Mouse (Mus musculus): ENCODE results near the gene Lamtor2.

The Lamtor2 gene

DNA sequence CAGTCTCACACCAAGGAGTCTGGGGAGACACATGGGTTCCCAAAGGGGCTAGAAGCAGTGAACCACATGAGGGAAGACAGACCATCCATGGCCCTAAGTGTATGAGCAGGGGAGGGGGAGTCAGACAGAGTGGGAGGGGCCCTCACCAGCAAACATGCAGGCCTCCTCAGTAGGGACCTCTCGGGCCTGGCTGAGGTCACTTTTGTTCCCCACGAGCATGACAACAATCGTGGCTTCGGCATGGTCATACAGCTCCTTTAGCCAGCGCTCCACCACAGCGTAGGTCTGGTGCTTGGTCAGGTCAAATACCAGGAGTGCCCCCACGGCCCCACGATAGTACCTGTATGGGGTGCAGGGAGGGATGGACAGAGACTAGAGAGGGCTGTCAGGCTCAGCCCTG is 9.7 kb downstream of the Lamtor2 start:
- DNase-seq (ENCODE audit: extremely low read depth, low read depth, low spot score), result no peak

DNA sequence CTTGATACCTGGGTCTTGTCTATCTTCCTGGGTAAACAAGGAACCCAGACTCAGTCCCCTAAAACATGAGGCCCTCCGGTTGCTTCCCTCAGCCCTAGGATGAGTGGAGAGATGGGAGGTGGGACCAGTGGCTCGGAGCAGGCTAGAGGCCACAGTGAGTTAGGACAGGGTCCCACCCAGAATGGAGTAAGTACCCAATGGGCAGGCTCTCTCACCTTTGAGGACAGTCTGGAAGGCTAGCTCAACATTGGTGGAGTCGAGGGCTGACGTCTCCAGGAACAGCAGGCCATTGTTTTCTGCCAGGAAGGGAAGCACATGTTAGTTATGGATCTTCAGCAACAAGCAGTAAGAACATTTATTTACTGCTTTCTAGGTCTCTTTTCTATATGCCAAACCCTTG is 10.4 kb downstream of the Lamtor2 start:
- DNase-seq (ENCODE audit: extremely low read depth, low read depth, low spot score), result no peak

GRCm38 (mm10) chr3:88541622-88542401 is 11.1 kb downstream of the Lamtor2 start:
- DNase-seq (ENCODE audit: extremely low read depth, low read depth, low spot score), result no peak

- no peak for DNase-seq (ENCODE audit: extremely low read depth, low read depth, low spot score)
These were observed 12.8 kb downstream of the Lamtor2 start for GRCm38 (mm10) chr3:88540085-88540484.

- DNase-seq (ENCODE audit: extremely low read depth, low read depth, low spot score), result no peak
These were observed 13.5 kb downstream of the Lamtor2 start for GRCm38 (mm10) chr3:88539397-88539796.

DNA sequence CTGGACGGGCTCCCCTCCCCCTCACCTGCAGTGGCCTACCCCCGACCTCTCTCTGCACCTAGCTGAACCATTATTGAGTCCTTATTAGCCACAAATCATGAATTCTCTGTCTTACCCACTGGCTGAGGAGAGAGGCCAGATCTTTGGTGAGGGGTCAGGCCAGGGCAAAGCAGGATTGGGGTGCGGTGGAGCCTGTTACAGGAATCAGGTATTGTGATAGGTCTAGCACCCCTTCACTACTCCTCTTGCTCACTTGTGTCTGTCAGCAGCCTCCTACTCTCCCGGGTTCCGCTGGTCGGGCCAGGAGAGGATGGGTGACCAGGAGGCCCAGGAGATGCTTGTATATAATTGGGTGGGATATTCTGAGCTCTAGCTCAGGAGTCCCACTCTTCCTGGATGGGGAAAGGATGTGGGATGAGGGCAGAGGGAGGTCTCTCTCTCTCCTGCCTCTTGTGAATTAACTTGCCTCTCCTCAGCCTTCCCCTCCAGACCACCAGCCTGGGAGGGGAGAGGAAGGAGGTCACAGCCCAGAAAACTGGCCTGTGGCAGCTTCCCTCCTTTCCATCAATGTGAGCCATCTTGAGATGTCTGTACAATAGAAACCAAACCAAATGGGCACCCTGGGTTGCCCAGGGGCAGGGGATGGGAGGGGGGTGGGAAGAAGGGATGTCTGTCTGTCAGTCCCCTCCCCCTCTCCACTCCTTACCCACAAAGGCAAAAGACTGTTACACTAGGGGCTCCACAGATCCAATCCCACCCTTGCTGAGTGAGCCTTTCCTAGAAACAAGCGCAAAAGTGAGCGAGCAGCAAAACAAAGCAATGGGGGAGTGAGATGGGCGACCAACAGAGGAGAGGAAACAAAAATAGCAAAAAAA is 14.4 kb downstream of the Lamtor2 start:
- DNase-seq (ENCODE audit: extremely low read depth, low read depth, low spot score), result no peak

- no peak for DNase-seq (ENCODE audit: extremely low read depth, low read depth, low spot score)
These were observed 15.7 kb downstream of the Lamtor2 start for GRCm38 (mm10) chr3:88537146-88537545.

DNA sequence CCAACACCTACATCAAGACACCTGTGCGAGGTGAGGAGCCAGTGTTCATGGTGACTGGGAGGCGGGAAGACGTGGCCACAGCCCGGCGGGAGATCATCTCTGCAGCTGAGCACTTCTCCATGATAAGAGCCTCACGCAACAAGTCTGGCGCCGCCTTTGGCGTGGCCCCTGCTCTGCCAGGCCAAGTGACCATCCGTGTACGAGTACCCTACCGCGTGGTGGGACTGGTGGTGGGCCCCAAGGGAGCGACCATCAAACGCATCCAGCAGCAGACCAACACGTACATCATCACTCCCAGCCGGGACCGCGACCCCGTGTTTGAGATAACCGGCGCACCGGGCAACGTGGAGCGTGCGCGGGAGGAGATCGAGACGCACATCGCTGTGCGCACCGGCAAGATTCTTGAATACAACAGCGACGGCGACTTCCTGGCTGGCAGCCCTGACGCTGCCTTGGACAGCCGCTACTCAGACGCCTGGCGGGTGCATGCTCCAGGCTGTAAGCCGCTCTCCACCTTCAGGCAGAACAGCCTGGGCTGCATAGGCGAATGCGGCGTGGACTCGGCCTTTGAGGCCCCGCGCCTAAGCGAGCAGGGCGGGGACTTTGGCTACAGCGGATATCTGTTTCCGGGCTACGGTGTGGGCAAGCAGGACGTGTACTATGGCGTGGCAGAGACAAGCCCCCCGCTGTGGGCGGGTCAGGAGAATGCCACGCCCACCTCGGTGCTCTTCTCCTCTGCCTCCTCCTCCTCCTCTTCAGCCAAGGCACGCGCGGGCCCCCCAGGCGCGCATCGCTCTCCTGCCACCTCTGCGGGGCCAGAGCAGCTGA is 16.6 kb downstream of the Lamtor2 start:
- DNase-seq (ENCODE audit: extremely low read depth, low read depth, low spot score), result no peak

DNA sequence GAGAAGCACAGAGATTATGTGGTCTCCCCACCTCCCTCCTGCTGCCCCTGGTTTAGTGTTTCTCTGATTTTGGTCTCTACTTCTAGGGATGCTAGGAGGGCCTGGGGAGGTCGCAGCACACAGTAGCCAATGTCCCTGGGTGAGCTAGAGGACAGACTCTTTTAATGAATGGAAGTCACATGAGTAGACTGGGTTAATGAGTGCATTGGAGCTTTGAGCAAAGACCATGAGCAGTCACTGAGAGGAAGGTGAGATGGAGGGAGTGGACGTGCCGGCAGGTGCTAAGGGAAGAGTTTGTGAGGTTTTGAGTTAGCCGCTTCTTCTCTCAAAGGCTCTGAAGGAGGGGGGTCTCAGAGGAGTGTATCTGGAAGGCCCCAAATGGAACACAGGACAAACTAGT is 17.3 kb downstream of the Lamtor2 start:
- no peak for DNase-seq (ENCODE audit: extremely low read depth, low read depth, low spot score)

DNA sequence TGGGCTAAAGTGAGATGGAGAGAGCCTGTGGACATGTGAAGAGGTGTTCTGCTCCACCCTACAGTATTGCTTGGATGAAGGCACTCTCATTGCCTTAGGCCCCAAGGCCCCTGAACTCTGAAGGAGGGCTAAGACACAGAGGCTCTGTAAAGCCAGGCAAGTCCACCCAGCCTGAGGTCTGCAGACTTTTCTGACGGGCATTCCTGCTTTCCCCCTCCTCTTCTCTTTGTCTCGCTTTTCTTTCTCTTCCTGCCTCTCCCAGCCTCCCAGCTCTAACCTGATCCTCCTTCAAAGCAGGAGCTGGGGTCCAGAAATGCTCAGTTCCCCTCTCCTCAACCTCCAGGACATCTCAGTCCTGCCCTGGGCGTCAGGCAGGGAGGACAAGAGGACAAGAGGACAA is 17.9 kb downstream of the Lamtor2 start:
- DNase-seq (ENCODE audit: extremely low read depth, low read depth, low spot score), result no peak

DNA sequence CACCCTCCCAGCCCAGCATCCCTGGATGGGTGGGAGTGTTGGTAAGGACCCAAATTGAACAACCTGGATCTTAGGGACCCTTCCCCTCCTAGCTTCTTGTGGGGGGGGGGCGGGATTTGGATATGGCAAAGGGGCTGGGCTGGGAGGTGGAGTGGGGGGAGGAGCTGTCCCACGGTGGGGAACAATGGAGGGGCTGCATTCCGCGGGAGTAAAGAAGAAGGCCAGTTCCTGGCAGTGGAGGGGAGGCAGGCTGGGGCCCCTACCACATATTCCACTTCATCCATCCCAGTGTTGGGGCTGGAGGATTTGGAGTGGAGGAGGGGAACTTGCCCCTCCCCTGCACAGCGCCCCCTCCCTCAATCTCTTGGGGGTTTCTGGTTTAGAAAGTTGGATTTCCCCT is 19.2 kb downstream of the Lamtor2 start:
- DNase-seq (ENCODE audit: extremely low read depth, low read depth, low spot score), result no peak

- DNase-seq (ENCODE audit: extremely low read depth, low read depth, low spot score), result no peak
These were observed 20.0 kb downstream of the Lamtor2 start for GRCm38 (mm10) chr3:88532689-88533511.

DNA sequence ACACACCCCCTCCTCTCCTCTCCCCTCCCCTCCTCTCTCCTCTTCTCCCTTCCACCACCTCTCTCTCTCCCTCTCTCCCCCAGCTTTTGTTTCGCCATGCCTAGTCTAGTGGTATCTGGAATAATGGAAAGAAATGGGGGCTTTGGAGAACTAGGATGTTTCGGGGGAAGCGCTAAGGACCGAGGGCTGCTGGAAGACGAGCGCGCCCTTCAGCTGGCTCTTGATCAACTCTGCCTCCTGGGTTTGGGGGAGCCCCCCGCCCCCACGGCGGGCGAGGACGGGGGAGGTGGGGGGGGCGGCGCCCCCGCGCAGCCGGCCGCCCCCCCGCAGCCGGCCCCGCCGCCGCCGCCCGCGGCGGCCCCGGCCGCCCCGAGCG is 20.6 kb downstream of the Lamtor2 start, which contains the start of gene Mex3a:
TSS of gene Mex3a (plus strand) at position 97 of the 376 bp plus-strand sequence.
- DNase-seq (ENCODE audit: extremely low read depth, low read depth, low spot score), result no peak

DNA sequence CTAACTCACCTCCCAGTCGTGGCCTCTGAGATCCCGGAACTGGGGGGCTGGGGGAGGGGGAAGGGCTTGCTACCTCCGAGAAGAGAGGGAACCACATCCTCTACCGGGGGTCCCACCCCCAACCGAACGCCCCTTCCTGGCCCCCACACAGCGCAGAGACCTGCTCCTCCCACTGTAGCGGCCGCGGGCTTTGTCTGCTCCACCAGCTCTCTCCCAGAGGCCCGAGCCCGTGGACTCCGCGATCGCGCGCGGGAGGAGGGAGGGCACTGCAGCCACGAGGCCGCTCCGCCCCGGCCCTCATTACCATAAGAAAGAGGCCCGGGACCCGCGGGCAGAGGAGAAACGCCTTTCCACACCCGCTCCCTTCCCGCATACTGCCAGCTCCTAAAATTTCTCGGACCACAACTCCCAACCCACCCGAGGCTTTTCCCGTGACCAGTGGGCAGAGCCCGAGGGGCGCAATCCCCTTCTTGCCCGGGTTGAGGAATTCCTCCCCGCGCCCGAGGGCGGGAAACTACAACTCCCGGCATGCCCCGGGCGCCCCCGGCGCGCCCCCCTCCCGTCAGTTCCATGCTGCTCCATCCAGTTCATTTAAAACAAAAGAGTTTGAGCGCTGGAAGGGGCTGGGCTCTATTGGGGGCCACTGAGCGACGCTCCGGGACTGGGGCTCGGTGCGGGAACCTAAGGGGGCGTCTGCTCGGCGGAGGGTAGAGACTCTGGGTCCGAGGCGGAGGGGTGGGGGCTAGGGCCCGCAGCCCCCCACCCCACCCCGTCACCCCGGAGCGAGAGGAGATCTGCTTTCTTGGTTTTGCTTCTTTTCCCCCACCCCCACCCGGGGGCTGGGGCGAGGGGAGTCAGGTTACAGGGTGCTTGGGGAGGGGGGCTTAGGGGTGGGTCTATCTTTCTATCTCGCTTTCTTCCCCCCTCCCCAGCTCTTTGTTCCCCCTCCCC is 21.3 kb downstream of the Lamtor2 start:
- no peak for DNase-seq (ENCODE audit: extremely low read depth, low read depth, low spot score)

- DNase-seq (ENCODE audit: extremely low read depth, low read depth, low spot score), result no peak
These were observed 22.6 kb downstream of the Lamtor2 start for GRCm38 (mm10) chr3:88530082-88530864.

DNA sequence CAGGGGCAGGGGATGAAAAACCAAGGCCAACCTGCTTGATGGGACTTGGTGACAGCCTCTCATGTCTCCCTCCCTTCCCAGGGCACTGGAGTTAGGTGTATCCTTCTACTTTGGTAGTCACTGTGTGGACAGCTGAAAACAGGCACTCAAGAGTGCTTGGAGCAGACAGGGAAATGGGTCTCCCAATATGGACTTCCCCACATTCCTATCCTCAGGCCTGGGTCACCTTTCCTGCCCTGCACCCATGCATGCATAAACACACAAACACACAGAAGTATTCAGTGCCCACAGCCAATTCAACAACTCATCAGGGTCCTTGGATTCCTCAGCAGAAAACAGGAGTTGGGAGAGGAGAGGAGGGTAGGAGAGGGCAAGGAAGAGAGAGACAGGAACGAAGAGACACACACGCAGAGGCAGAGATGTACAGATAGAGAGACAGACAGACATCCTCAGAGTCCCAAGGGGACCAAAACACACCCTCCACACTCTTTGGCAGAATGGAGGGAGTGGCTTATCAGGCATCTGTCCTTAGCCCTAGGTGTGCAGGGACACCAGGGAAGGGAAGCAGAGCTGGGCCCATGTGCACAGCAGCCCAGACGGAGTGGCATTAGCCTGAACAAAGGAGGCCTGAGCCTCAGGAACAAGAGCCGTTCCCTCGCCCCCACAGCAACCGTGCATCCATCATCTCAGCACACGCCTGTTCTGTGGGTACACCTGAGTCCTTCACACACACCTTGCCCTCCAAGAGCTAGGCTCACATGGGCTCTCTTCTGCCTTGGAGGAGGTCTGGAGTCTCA is 23.5 kb downstream of the Lamtor2 start:
- no peak for DNase-seq (ENCODE audit: extremely low read depth, low read depth, low spot score)

- no peak for DNase-seq (ENCODE audit: extremely low read depth, low read depth, low spot score)
These were observed 24.2 kb downstream of the Lamtor2 start for GRCm38 (mm10) chr3:88528646-88529045.

DNA sequence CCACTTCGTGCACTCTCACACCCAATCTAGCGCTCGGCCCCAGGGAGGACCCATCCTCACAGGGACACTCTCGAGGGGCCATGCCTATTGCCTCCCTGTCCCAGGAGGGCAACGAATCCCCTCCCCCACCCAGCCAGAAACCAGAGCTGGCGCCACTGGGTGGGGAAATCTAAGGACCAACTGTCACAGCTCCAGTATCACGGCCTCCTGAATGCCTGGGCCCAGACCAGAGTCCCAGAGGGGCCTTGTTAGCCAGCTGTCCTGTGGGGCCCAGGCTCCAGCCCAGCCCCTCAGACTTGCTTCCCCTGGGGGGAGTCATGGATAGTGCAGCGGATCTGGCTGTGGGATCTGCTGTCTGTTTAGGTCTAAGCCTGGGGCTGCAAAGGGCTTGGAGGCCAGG is 25.3 kb downstream of the Lamtor2 start:
- DNase-seq (ENCODE audit: extremely low read depth, low read depth, low spot score), result no peak
